Mouse (Mus musculus): ENCODE results near the gene Tmem209.

GRCm38 (mm10) chr6:30460750-30461446 is 48.7 kb downstream of the Tmem209 start:
- TF ChIP-seq CTCF (IDR thresholded peaks at IDR 0.05; ENCODE audit: control insufficient read depth, insufficient read depth, low read length): no peak
- TF ChIP-seq POLR2A (IDR thresholded peaks at IDR 0.05; ENCODE audit: borderline replicate concordance, control insufficient read depth, low read depth, low read length): no peak
